Mouse (Mus musculus) right cerebral cortex, adult 18-20 months (tissue): ENCODE results near the gene Ppt1.
"Not testable (repeated sequence)": the region's sequence is repeated elsewhere in the genome, so short reads cannot be mapped to it uniquely, and the experiment has no call there.

Experiments used
- DNase-seq: peaks from one replicate; pipeline ENCODE4 v3.0.0; 2022; ENCODE audit warnings: mixed read lengths

The Ppt1 gene

GRCm38 (mm10) chr4:122835530-122836402 is at the start of gene Ppt1:
TSS of gene Ppt1 (plus strand) at chr4:122836242.
- peak; percentile 95 for DNase-seq

GRCm38 (mm10) chr4:122789335-122790089 is 46.5 kb upstream of the Ppt1 start:
- DNase-seq, result no peak

DNA sequence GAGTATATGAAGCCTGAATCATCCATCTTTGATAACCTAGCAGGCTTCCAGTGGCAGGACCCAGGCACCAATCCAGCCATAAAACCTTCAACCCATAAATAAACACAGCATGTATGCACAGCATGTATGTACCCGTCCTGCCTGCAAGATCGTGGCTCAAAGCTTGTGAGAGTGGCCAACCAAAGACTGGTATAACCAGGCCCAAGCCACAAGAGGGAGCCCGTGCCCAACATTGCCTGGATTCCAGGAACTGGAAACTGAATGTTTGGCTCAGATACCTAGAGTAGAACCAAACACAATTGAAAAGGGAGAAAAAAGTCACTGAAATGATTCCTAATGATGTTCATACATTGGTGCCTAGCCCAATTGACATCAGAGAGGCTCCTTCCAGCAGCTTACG is 27.9 kb upstream of the Ppt1 start:
- peak; percentile 65 for DNase-seq

GRCm38 (mm10) chr4:122811180-122811579 is 24.9 kb upstream of the Ppt1 start:
- no peak for DNase-seq

GRCm38 (mm10) chr4:122811824-122812223 is 24.2 kb upstream of the Ppt1 start:
- DNase-seq, result no peak

DNA sequence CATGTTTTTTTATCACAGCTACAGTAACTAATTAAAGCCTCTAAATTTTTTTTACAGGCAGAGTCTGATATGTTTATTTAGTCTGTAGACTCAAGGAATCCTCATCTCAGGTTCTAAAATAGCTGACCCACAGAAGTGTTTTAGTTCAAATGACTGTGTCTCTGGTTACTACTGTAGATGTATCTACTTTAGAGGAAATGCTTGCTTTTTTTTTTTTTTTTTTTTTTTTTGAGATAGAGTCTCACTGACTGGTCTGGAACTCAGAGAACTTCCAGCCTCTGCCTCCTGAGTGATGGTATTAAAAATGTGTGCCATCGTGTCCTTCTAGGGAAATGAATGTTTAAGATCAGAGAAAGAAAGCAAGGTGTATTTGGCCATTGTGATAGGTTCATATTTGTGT is 19.8 kb upstream of the Ppt1 start:
- DNase-seq, result no peak

DNA sequence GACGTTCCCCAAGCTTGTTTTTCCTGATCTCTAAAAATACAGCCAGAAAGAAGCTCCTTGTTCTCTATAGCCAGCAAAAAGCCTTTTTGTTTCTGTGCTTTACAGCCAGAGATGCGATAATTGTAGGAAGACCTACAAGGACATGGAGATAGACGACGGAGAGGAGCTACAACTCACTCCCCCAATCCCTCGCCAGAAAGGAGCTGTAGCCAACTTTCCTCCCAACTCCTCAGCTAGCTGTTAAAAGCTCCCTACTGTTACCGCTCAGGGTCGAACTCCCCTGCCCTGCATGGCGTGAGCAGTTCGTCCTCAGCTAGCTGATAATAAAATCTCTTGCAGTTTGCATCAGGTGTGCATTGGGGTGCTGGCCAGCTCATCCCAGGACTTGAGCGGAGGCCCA is 15.1 kb upstream of the Ppt1 start:
- DNase-seq, result not testable (repeated sequence)

GRCm38 (mm10) chr4:122827651-122828050 is 8.4 kb upstream of the Ppt1 start:
- no peak for DNase-seq

DNA sequence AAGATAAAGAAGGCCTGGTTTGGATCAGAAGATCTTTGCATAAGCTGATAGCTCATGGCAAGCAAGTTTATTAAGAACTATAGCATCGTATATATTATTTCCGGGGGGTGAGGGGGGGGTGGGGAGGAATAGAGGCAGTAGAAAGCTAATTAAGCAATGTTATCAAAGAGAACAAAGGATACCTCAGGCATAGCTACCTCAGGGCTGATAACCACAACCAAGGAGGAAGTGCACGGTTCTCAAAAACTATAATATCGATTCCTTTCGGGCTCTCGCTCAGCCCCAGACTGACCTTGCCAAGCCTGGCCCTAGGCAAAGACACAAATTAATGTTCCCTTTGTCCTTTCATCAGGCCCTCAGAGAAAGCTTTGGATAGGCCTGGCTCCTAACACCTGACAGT is 6.7 kb upstream of the Ppt1 start:
- no peak for DNase-seq

- no peak for DNase-seq
These were observed 4.2 kb upstream of the Ppt1 start for GRCm38 (mm10) chr4:122831888-122832287.

- DNase-seq, result no peak
These were observed 347 bp downstream of the Ppt1 start for GRCm38 (mm10) chr4:122836403-122836775.

DNA sequence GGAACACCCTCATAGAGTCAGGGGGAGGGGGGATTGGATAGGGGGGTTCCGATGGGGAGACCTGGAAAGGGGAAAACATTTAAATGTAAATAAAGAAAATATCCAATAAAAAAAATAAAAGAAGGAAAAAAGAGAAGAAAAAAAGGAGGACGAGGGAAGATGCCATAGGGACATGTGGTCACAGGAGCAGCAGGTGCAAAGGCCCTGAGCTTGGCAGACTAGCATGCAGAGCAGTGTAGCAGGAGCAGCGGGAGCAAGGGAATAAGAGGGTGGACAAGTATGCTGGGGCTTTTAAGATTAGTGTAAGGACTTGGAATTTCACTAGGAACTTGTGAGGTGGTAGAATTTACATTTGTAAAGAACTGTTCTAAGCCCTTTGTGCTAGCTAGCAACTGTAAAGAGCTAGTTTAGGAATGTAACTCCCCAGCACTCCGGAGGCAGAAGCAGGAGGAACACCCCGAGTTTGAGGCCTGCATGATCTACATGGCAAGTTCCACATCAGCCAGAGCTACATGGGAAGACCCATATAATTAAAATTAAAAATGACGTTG is 1.2 kb downstream of the Ppt1 start:
- DNase-seq, result no peak

DNA sequence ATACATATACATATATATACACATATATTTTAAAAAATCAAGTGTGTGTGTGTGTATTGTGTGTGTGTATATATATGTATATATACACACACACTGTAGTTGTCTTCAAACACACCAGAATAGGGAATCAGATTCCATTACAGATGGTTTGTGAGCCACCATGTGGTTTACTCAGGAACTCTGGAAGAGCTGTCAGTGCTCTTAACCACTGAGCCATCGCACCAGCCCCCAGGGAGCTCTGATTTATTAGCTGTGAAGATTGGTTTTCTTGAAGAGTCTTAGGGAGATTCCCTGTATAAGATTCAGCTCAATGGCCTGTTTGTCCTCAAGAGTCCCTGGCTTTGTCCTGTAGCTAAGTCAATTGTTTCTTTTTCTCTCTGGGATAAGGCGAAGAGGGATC is 2.0 kb downstream of the Ppt1 start:
- no peak for DNase-seq

GRCm38 (mm10) chr4:122838416-122838815 is 2.4 kb downstream of the Ppt1 start:
- no peak for DNase-seq

DNA sequence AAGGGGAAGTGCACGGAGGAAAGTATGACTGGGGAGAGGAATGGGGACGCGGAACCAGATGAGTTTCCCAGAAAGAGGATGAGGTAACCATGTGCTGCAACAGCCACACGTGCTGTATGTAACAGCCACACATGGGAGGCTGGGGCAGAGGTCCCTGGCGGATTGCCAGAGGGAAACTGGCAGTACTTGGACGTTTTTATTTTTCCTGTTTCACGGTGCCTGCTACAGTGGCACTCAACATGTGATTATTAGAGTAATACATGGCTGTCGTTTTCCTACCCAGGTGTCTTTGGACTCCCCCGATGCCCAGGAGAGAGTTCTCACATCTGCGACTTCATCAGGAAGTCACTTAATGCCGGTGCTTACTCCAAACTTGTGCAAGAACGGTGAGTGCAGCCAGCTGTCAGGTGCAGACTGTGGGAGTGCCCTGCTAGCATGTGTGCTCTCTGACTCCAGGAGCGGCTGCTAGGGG is 12.1 kb downstream of the Ppt1 start:
- DNase-seq, result no peak

- no peak for DNase-seq
These were observed 15.5 kb downstream of the Ppt1 start for GRCm38 (mm10) chr4:122851535-122851934.

GRCm38 (mm10) chr4:122853691-122854090 is 17.6 kb downstream of the Ppt1 start:
- no peak for DNase-seq

DNA sequence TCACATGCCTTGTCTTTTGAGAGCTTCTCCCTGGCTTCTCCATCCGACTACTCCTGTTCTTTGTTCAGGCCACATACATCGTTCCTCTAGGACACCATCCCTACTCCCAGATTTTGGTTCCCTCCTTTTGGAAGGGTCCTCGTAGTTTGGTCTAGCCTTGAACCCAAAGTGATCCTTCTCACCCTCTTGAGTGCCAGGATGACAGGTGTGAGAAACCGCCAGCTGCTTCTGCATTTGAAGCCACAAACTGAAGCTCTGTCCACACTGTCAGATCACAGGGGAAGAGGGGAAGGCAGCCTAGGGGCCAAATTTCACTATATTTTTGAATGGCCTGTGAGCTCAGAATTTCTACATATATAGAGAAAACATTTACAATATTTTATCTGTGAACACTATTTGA is 18.7 kb downstream of the Ppt1 start:
- no peak for DNase-seq

DNA sequence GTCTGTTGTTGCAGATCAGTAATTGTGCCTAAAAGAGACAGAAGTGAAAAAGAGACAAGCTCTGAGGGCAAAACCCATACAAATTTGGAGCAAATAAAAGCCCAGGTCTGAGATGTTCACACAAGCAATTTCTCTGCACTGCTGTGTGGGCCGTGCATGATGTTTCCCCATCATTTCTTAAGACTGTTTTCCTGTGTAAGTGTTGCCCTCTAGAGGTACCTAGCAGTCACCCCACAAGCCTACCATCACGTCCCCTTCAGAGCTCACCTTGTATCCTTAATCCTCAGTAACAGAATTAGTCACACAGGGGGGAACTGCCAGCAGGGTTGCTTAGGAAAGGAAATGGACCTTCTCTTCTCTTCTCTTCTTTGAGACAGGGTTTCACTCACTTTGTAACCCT is 21.9 kb downstream of the Ppt1 start:
- DNase-seq, result no peak

DNA sequence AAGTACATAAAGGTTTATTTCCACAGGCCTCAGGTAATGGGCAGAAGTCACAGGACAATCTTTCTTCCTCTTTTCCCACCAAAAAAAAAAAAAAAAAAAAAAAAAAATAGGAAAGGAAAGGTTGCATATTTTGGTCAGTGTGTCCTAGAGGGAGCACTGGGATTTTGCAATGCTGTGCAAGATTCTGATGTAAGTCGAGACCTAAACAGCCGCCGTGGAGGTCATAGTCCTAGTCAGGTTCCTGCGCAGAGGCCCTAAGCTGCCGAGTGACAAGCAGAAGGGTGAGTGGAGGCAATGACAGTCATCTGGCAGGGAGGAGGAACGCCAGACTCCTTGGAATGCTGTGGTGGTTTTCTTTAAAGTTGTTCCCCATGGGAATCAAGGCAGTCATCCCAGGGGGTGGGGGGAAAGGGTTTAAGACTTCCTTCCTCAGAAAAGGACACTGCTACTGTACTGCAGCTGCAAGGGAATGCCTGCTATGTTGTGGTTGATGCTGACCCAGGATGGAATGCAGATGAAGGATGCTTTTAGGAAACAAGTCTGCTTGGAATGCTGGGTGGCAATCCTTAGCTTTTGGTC is 23.1 kb downstream of the Ppt1 start:
- no peak for DNase-seq

- DNase-seq, result no peak
These were observed 25.8 kb downstream of the Ppt1 start for GRCm38 (mm10) chr4:122861836-122862235.

- DNase-seq, result no peak
These were observed 32.0 kb downstream of the Ppt1 start for GRCm38 (mm10) chr4:122868041-122868440.

DNA sequence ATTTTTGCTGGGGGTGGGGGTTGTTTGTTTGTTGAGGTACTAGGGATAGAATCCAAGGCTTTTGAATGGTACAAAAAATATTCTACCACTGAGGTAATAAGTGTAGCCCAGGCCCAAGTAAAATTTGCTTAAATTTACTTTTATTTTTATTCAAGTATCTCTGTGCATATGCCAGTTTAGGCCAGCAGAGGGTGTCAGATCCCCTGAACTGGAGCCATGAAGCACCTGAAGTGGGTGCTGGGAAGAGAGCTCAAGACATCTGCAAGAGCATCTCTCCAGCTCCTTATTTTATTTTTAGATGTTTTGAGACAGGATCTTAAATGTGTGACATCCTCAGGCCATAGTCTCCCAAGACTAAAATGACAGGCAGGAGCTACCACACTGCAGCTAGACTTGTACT is 34.0 kb downstream of the Ppt1 start:
- peak; percentile 42 for DNase-seq
